Mouse (Mus musculus): Measurements from ENCODE around the gene Dand5. TPM values are rescaled to one million over a fixed set of nuclear protein-coding genes. Genes with fewer than 3 reads are reported as not detected.

Dand5 gene
- polyA plus RNA-seq, 1 experiment from 2014 or later, result 7.0 TPM

GRCm38 (mm10) chr8:84771941-84772378 is 50.7 kb downstream of the Dand5 start:
- Histone ChIP-seq H3K4me3 (peak overlapping the region; percentile 25), H3K4me2 (peak overlapping the region; percentile 57), H3K27ac (no peak overlapping the region), H3K9me3 (no peaks in the 10 kb centered on the region), H3K4me1 (peaks cover 61% of the 10 kb centered on the region), H3K27me3 (peaks cover 84% of the 10 kb centered on the region), H3K36me3 (peaks cover 37% of the 10 kb centered on the region), H3K9ac (peak overlapping the region; percentile 44)
- 13% methylated on average over 34 of the region's 34 CpGs for whole genome bisulfite sequencing
- no peak for ATAC-seq (ENCODE audit: insufficient number of reproducible peaks, insufficient read depth, low FRiP score, low TSS enrichment, low read depth)

- H3K9me3 ChIP-seq, result no peaks in the 10 kb centered on the region
- peaks cover 66% of the 10 kb centered on the region for H3K4me1 ChIP-seq
- 0 out of 2 replicates have a peak overlapping the region, but pooled peaks have one; percentile 44 for H3K9ac ChIP-seq
- peak overlapping the region; percentile 36; the same call in 1 of the 2 replicates for H3K27ac ChIP-seq
- H3K36me3 ChIP-seq, result peaks cover 42% of the 10 kb centered on the region
- peaks cover 84% of the 10 kb centered on the region for H3K27me3 ChIP-seq
- ATAC-seq (ENCODE audit: insufficient number of reproducible peaks, insufficient read depth, low FRiP score, low TSS enrichment, low read depth), result no peak
- peak overlapping the region; percentile 57 for H3K4me2 ChIP-seq
- WGBS, result 48% methylated on average over 5 of the region's 5 CpGs
- peak overlapping the region; percentile 25 for H3K4me3 ChIP-seq
These were observed 51.5 kb downstream of the Dand5 start for GRCm38 (mm10) chr8:84771000-84771687.

- WGBS, result 34% methylated on average over 12 of the region's 12 CpGs
- H3K9me3 ChIP-seq, result no peaks in the 10 kb centered on the region
- 0 out of 2 replicates have a peak overlapping the region, but pooled peaks have one; percentile 32 for H3K9ac ChIP-seq
- H3K27ac ChIP-seq, result no peak overlapping the region
- H3K27me3 ChIP-seq, result peaks cover 82% of the 10 kb centered on the region
- peaks cover 67% of the 10 kb centered on the region for H3K4me1 ChIP-seq
- ATAC-seq (ENCODE audit: insufficient number of reproducible peaks, insufficient read depth, low FRiP score, low TSS enrichment, low read depth), result no peak
- peaks cover 45% of the 10 kb centered on the region for H3K36me3 ChIP-seq
- no peak overlapping the region for H3K4me3 ChIP-seq
- H3K4me2 ChIP-seq, result peak overlapping the region; percentile 57
These were observed 52.3 kb downstream of the Dand5 start for GRCm38 (mm10) chr8:84770100-84770953.

GRCm38 (mm10) chr8:84769324-84769723 is 53.3 kb downstream of the Dand5 start:
- peaks cover 49% of the 10 kb centered on the region for H3K36me3 ChIP-seq
- no peak overlapping the region for H3K27ac ChIP-seq
- no peaks in the 10 kb centered on the region for H3K9me3 ChIP-seq
- H3K4me3 ChIP-seq, result no peak overlapping the region
- no peak overlapping the region for H3K4me2 ChIP-seq
- peaks cover 88% of the 10 kb centered on the region for H3K27me3 ChIP-seq
- WGBS, result 86% methylated on average over 8 of the region's 8 CpGs
- no peak for ATAC-seq (ENCODE audit: insufficient number of reproducible peaks, insufficient read depth, low FRiP score, low TSS enrichment, low read depth)
- no peak overlapping the region for H3K9ac ChIP-seq
- H3K4me1 ChIP-seq, result peaks cover 62% of the 10 kb centered on the region

DNA sequence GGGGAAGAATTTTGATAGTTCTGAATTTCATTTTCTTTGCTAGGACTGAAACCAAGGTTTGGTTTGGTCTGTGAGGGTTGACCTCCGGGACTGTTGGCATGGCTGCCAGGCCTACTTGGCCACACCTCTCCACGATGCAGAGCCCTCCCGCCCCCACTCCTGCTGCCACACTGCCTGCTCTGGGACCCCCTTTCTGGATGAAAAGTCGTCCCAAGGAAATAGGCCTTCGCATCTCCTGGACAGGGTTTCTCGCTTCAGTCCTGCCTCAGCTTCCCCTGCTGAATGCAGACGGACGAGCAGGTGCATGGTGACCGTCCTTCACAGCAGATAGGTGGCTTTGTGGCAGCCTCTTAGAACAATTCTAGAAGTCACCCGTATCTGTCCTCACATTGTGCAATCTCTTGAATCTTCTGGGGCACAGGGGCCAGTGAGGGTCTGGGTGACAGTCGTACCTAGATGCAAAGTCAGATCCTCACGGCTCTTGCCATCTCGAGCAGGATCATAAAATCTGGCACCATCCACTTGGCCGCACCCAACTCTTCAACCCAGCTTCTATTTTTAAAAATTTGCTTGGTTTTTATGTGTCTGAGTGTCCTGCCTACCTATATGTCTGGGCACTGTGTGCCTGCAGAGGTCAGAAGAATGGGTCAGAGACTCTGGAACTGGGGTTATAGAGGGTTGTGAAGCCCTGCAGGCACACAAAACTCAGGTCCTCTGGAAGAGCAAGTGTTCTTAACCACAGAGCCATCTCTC is 54.1 kb downstream of the Dand5 start:
- H3K4me2 ChIP-seq, result no peak overlapping the region
- H3K27ac ChIP-seq, result no peak overlapping the region
- H3K4me3 ChIP-seq, result no peak overlapping the region
- WGBS, result 88% methylated on average over 14 of the region's 14 CpGs
- H3K9me3 ChIP-seq, result no peaks in the 10 kb centered on the region
- ATAC-seq (ENCODE audit: insufficient number of reproducible peaks, insufficient read depth, low FRiP score, low TSS enrichment, low read depth), result no peak
- H3K9ac ChIP-seq, result no peak overlapping the region
- peaks cover 61% of the 10 kb centered on the region for H3K4me1 ChIP-seq
- H3K27me3 ChIP-seq, result peaks cover 96% of the 10 kb centered on the region
- H3K36me3 ChIP-seq, result peaks cover 53% of the 10 kb centered on the region

- H3K4me1 ChIP-seq, result peaks cover 48% of the 10 kb centered on the region
- H3K9me3 ChIP-seq, result no peaks in the 10 kb centered on the region
- H3K27ac ChIP-seq, result no peak overlapping the region
- H3K27me3 ChIP-seq, result peaks cover 94% of the 10 kb centered on the region
- H3K9ac ChIP-seq, result 0 out of 2 replicates have a peak overlapping the region, but pooled peaks have one; percentile 11
- peaks cover 62% of the 10 kb centered on the region for H3K36me3 ChIP-seq
- no peak overlapping the region for H3K4me2 ChIP-seq
- 75% methylated on average over 10 of the region's 10 CpGs for WGBS
- no peak for ATAC-seq (ENCODE audit: insufficient number of reproducible peaks, insufficient read depth, low FRiP score, low TSS enrichment, low read depth)
- no peak overlapping the region for H3K4me3 ChIP-seq
These were observed 55.4 kb downstream of the Dand5 start for GRCm38 (mm10) chr8:84767221-84767620.

GRCm38 (mm10) chr8:84766422-84766821 is 56.2 kb downstream of the Dand5 start:
- ATAC-seq (ENCODE audit: insufficient number of reproducible peaks, insufficient read depth, low FRiP score, low TSS enrichment, low read depth), result no peak
- Histone ChIP-seq H3K4me3 (no peak overlapping the region), H3K9me3 (no peaks in the 10 kb centered on the region), H3K4me2 (no peak overlapping the region), H3K27me3 (peaks cover 92% of the 10 kb centered on the region), H3K36me3 (peaks cover 57% of the 10 kb centered on the region), H3K27ac (no peak overlapping the region), H3K4me1 (peaks cover 43% of the 10 kb centered on the region), H3K9ac (peak overlapping the region; percentile 11; the same call in 1 of the 2 replicates)
- WGBS, result 54% methylated on average over 9 of the region's 9 CpGs

DNA sequence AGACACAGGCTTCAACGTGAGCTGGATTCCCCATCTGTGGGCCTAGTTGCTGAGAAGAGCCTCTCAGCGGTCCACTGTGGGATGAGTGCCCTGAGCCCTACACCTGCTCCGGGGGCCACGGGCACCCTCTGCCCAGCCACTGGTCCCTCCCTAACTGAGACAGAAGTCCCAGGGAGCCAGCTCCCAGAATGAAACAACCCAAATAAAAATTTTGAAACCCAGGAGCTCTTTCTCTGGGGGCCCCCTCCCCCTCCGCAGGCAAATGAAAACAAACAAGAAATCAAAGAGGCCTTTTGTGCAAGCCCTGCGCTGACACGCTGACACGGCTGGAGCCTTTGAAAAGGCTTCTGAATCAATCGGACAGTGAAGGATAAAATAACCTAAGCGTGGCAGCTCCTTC is 57.0 kb downstream of the Dand5 start:
- 14% methylated on average over 10 of the region's 10 CpGs for WGBS
- peaks cover 43% of the 10 kb centered on the region for H3K4me1 ChIP-seq
- H3K4me3 ChIP-seq, result 0 out of 2 replicates have a peak overlapping the region, but pooled peaks have one; percentile 1
- no peak overlapping the region; the same call in 1 of the 2 replicates for H3K27ac ChIP-seq
- H3K9ac ChIP-seq, result peak overlapping the region; percentile 51; the same call in 1 of the 2 replicates
- no peak for ATAC-seq (ENCODE audit: insufficient number of reproducible peaks, insufficient read depth, low FRiP score, low TSS enrichment, low read depth)
- H3K9me3 ChIP-seq, result no peaks in the 10 kb centered on the region
- H3K27me3 ChIP-seq, result peaks cover 90% of the 10 kb centered on the region
- H3K36me3 ChIP-seq, result peaks cover 60% of the 10 kb centered on the region
- no peak overlapping the region for H3K4me2 ChIP-seq

Small RNAs within 50 kb of the gene (microRNA-seq; reads per million reads assigned to microRNA genes)
- gene Mir7069, result 0.74 reads per million

Other genes starting within 250 kb of the Dand5 start
- 64.3 and 67.6 TPM in 2 replicates for gene Ier2, start 160.0 kb downstream of the Dand5 start, polyA plus RNA-seq (2015; fragmentation: Nextera tagmentation; extraction: Ambion mirVana)
- gene Trmt1, start 136.5 kb downstream of the Dand5 start, polyA plus RNA-seq (2015; fragmentation: Nextera tagmentation; extraction: Ambion mirVana), result 71.3 and 78.6 TPM in 2 replicates
- gene Nacc1, start 135.0 kb downstream of the Dand5 start, polyA plus RNA-seq (2015; fragmentation: Nextera tagmentation; extraction: Ambion mirVana), result 16.3 and 16.6 TPM in 2 replicates
- 4.8 and 4.9 TPM in 2 replicates for gene Lyl1, start 121.4 kb downstream of the Dand5 start, polyA plus RNA-seq (2015; fragmentation: Nextera tagmentation; extraction: Ambion mirVana)
- gene G430095P16Rik, start 99.8 kb downstream of the Dand5 start, polyA plus RNA-seq (2015; fragmentation: Nextera tagmentation; extraction: Ambion mirVana), result 6.1 and 6.2 TPM in 2 replicates
- gene Nfix, start 22.5 kb downstream of the Dand5 start, polyA plus RNA-seq (2015; fragmentation: Nextera tagmentation; extraction: Ambion mirVana), result 37.0 and 42.9 TPM in 2 replicates
- gene Gadd45gip1, start 8.7 kb upstream of the Dand5 start, polyA plus RNA-seq (2015; fragmentation: Nextera tagmentation; extraction: Ambion mirVana), result 45.6 and 48.2 TPM in 2 replicates
- gene Rad23a, start 17.8 kb upstream of the Dand5 start, polyA plus RNA-seq (2015; fragmentation: Nextera tagmentation; extraction: Ambion mirVana), result 97.1 and 100 TPM in 2 replicates
- gene Calr, start 24.1 kb upstream of the Dand5 start, polyA plus RNA-seq (2015; fragmentation: Nextera tagmentation; extraction: Ambion mirVana), result 959 and 1,012 TPM in 2 replicates
- gene Farsa, start 34.2 kb upstream of the Dand5 start, polyA plus RNA-seq (2015; fragmentation: Nextera tagmentation; extraction: Ambion mirVana), result 105 and 108 TPM in 2 replicates
- 101 and 111 TPM in 2 replicates for gene Syce2, start 49.3 kb upstream of the Dand5 start, polyA plus RNA-seq (2015; fragmentation: Nextera tagmentation; extraction: Ambion mirVana)
- 39.1 and 40.6 TPM in 2 replicates for gene Gcdh, start 71.1 kb upstream of the Dand5 start, polyA plus RNA-seq (2015; fragmentation: Nextera tagmentation; extraction: Ambion mirVana)
- 1.8 and 5.6 TPM in 2 replicates for gene Klf1, start 79.1 kb upstream of the Dand5 start, polyA plus RNA-seq (2015; fragmentation: Nextera tagmentation; extraction: Ambion mirVana)
- gene Dnase2a, start 85.7 kb upstream of the Dand5 start, polyA plus RNA-seq (2015; fragmentation: Nextera tagmentation; extraction: Ambion mirVana), result 15.9 and 22.7 TPM in 2 replicates
- gene Mast1, start 114.5 kb upstream of the Dand5 start, polyA plus RNA-seq (2015; fragmentation: Nextera tagmentation; extraction: Ambion mirVana), result 1.4 and 1.6 TPM in 2 replicates
- 0.36 and 0.39 TPM in 2 replicates for gene Rtbdn, start 124.2 kb upstream of the Dand5 start, polyA plus RNA-seq (2015; fragmentation: Nextera tagmentation; extraction: Ambion mirVana)
- gene Gm49661, start 146.6 kb upstream of the Dand5 start, polyA plus RNA-seq (2015; fragmentation: Nextera tagmentation; extraction: Ambion mirVana), result not detected in 2 replicates
- gene Prdx2, start 146.8 kb upstream of the Dand5 start, polyA plus RNA-seq (2015; fragmentation: Nextera tagmentation; extraction: Ambion mirVana), result 888 and 1,010 TPM in 2 replicates
- 93.2 and 94.5 TPM in 2 replicates for gene Rnaseh2a, start 146.9 kb upstream of the Dand5 start, polyA plus RNA-seq (2015; fragmentation: Nextera tagmentation; extraction: Ambion mirVana)
- 10.4 and 11.2 TPM in 2 replicates for gene Junb, start 155.9 kb upstream of the Dand5 start, polyA plus RNA-seq (2015; fragmentation: Nextera tagmentation; extraction: Ambion mirVana)
- 23.2 and 24.7 TPM in 2 replicates for gene Hook2, start 167.8 kb upstream of the Dand5 start, polyA plus RNA-seq (2015; fragmentation: Nextera tagmentation; extraction: Ambion mirVana)
- gene Best2, start 191.7 kb upstream of the Dand5 start, polyA plus RNA-seq (2015; fragmentation: Nextera tagmentation; extraction: Ambion mirVana), result 0.14 TPM in 1 of 2 replicates, not detected in the other
- 126 and 139 TPM in 2 replicates for gene Asna1, start 202.5 kb upstream of the Dand5 start, polyA plus RNA-seq (2015; fragmentation: Nextera tagmentation; extraction: Ambion mirVana)
- gene Trir, start 204.0 kb upstream of the Dand5 start, polyA plus RNA-seq (2015; fragmentation: Nextera tagmentation; extraction: Ambion mirVana), result 133 and 146 TPM in 2 replicates
- gene Tnpo2, start 214.1 kb upstream of the Dand5 start, polyA plus RNA-seq (2015; fragmentation: Nextera tagmentation; extraction: Ambion mirVana), result 30.1 and 43.4 TPM in 2 replicates
- 36.7 and 38.2 TPM in 2 replicates for gene Fbxw9, start 237.2 kb upstream of the Dand5 start, polyA plus RNA-seq (2015; fragmentation: Nextera tagmentation; extraction: Ambion mirVana)
- gene Gm5741, start 245.2 kb upstream of the Dand5 start, polyA plus RNA-seq (2015; fragmentation: Nextera tagmentation; extraction: Ambion mirVana), result 1.1 and 1.4 TPM in 2 replicates
- gene Dhps, start 248.9 kb upstream of the Dand5 start, polyA plus RNA-seq (2015; fragmentation: Nextera tagmentation; extraction: Ambion mirVana), result 55.1 and 70.7 TPM in 2 replicates